Mouse (Mus musculus) heart, postnatal 0 days (tissue): ENCODE measurements around the gene Vipr2.

Experiments
- CTCF ChIP-seq: IDR thresholded peaks from 2 replicates; pipeline ENCODE4 v1.5.1; 2016; ENCODE audit warnings: antibody characterized with exemption, control low read depth, low read depth
- EP300 ChIP-seq: IDR thresholded peaks from 2 replicates; pipeline ENCODE4 v1.6.1; 2016; ENCODE audit warnings: antibody characterized with exemption, low read depth

DNA sequence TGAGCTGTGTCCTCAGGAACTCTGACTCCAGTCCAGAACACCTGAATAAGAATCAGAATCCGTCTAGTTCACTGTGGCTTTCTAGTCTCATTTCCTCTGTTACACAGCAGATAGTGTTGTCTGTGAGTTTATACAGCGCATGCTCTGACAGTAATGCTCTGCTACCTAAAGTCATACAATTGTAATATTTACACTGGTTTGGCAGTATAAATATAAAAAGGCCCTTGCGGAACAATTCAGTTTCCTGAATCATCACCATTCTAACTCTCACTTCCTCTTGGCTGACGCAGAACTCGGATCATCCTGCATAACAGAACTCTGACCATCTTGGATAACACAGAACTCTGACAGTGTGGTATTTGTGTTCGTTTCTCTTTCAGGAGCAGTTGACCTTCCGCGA, 23.2 kb upstream of the Vipr2 start:
- TF ChIP-seq CTCF: no peak
- no peak for TF ChIP-seq EP300
